Mouse (Mus musculus): Measurements from ENCODE around the gene A930018P22Rik.

A930018P22Rik gene

GRCm38 (mm10) chr2:104157831-104158230 lies 35.3 kb downstream of the A930018P22Rik start:
- no peak for DNase-seq (ENCODE audit: low spot score)

- no peak for DNase-seq (ENCODE audit: low spot score)
These were observed 40.8 kb downstream of the A930018P22Rik start for GRCm38 (mm10) chr2:104163418-104163817.

- no peak for DNase-seq (ENCODE audit: low spot score)
These were observed 41.5 kb downstream of the A930018P22Rik start for GRCm38 (mm10) chr2:104163978-104164487.

- no peak for DNase-seq (ENCODE audit: low spot score)
These were observed 43.1 kb downstream of the A930018P22Rik start for GRCm38 (mm10) chr2:104165631-104166030.

- DNase-seq (ENCODE audit: low spot score): no peak
These were observed 45.2 kb downstream of the A930018P22Rik start for GRCm38 (mm10) chr2:104167765-104168164.

- DNase-seq (ENCODE audit: low spot score): no peak
These were observed 45.8 kb downstream of the A930018P22Rik start for GRCm38 (mm10) chr2:104168186-104168896.

GRCm38 (mm10) chr2:104172695-104173348 lies 50.3 kb downstream of the A930018P22Rik start:
- DNase-seq (ENCODE audit: low spot score): no peak

- no peak for DNase-seq (ENCODE audit: low spot score)
These were observed 50.9 kb downstream of the A930018P22Rik start for GRCm38 (mm10) chr2:104173431-104173830.

Data from spleen, adult 12 weeks (tissue).